ENCODE assay signal across 30 mouse cellular contexts in genomic region chr1:151819190-151819589, GRCm38 (mm10).
A peak's percentile ranks its signal among the peaks of the same experiment; 100 is the strongest.
DNase-seq lines count a peak whose midpoint lies in the region; ATAC-seq and TF ChIP-seq lines count a peak whose summit lies in the region.
"Had no signal": no experiment of that assay in that cellular context is flagged by ENCODE, and none has a peak within 500 bp of the region (broad histone marks: within the 10 kb centered on the region; RNA-seq: fewer than 3 reads in every experiment).

No protein-coding gene starts in this region.

- no peak for ATAC-seq in lung, postnatal 0 days
- ATAC-seq in liver, postnatal 0 days = peak; percentile 52
- ATAC-seq in neutrophil, adult 5-6 weeks (ENCODE audit: extremely low read depth, insufficient number of reproducible peaks, low FRiP score, poor library complexity, severe bottlenecking) = peak; percentile 61
- ATAC-seq: forebrain, embryonic 13.5 days; hindbrain, postnatal 0 days; intestine, embryonic 16.5 days; midbrain, embryonic 13.5 days had no signal

- no peak for TF ChIP-seq EP300 in lung, postnatal 0 days (IDR thresholded peaks at IDR 0.05)
- TF ChIP-seq EP300 in liver, postnatal 0 days (IDR thresholded peaks at IDR 0.05; ENCODE audit: low read depth) = no peak

- no peak overlapping the region for H3K9ac ChIP-seq in lung, postnatal 0 days (replicated peaks; ENCODE audit: low read depth)
- no peak overlapping the region for H3K9ac ChIP-seq in liver, postnatal 0 days (replicated peaks)
- H3K9ac ChIP-seq: forebrain, embryonic 13.5 days; heart, embryonic 15.5 days; hindbrain, embryonic 12.5 days; limb, embryonic 15.5 days; lung, embryonic 15.5 days; midbrain, embryonic 13.5 days had no signal

- H3K9me3 ChIP-seq in lung, postnatal 0 days (ENCODE audit: low read length) = no peaks in the 10 kb centered on the region
- no peaks in the 10 kb centered on the region for H3K9me3 ChIP-seq in liver, postnatal 0 days (ENCODE audit: low read length)
- H3K9me3 ChIP-seq: forebrain, embryonic 13.5 days; heart, embryonic 10.5 days; heart, embryonic 15.5 days; hindbrain, embryonic 12.5 days; limb, embryonic 10.5 days; limb, embryonic 15.5 days; lung, embryonic 15.5 days; midbrain, embryonic 13.5 days had no signal

- H3K4me2 ChIP-seq in lung, postnatal 0 days (replicated peaks; ENCODE audit: low read depth, low read length) = no peak overlapping the region
- no peak overlapping the region for H3K4me2 ChIP-seq in liver, postnatal 0 days (ENCODE audit: low read depth, low read length)
- H3K4me2 ChIP-seq: forebrain, embryonic 13.5 days; heart, embryonic 15.5 days; hindbrain, embryonic 12.5 days; limb, embryonic 15.5 days; lung, embryonic 15.5 days; midbrain, embryonic 13.5 days had no signal

- peaks cover 15% of the 10 kb centered on the region for H3K36me3 ChIP-seq in lung, postnatal 0 days (ENCODE audit: insufficient read depth, low read length)
- peaks cover 25% of the 10 kb centered on the region for H3K36me3 ChIP-seq in liver, postnatal 0 days (replicated peaks; ENCODE audit: insufficient read depth, low read length)
- peaks cover 25% of the 10 kb centered on the region for H3K36me3 ChIP-seq in thymus, adult 2 months (ENCODE audit: control insufficient read depth, insufficient read depth, low read length)

- no peaks in the 10 kb centered on the region for H3K4me1 ChIP-seq in lung, postnatal 0 days (ENCODE audit: insufficient read depth, low read depth, low read length)
- H3K4me1 ChIP-seq in bone marrow, adult 2 months (ENCODE audit: control insufficient read depth, insufficient read depth, low read length) = peaks cover 3% of the 10 kb centered on the region; the same call in 1 of the 2 replicates
- no peaks in the 10 kb centered on the region for H3K4me1 ChIP-seq in liver, postnatal 0 days (ENCODE audit: insufficient read depth)
- no peaks in the 10 kb centered on the region for H3K4me1 ChIP-seq in thymus, adult 2 months (replicated peaks; ENCODE audit: control insufficient read depth, insufficient read depth, low read length)
- H3K4me1 ChIP-seq: forebrain, embryonic 13.5 days; heart, embryonic 10.5 days; heart, embryonic 15.5 days; hindbrain, embryonic 12.5 days; limb, embryonic 10.5 days; limb, embryonic 15.5 days; midbrain, embryonic 13.5 days had no signal

- peak; percentile 24 for DNase-seq in lung, postnatal 0 days (ENCODE audit: low spot score)
- no peak for DNase-seq in lung, postnatal 10 days
- DNase-seq in liver, postnatal 0 days = no peak
- DNase-seq in thymus, postnatal 0 days (ENCODE audit: low spot score) = no peak
- DNase-seq in thymus, adult 2 months = no peak
- DNase-seq: adrenal gland, adult 2 months; adrenal gland, postnatal 36 days; B cell, adult 2 months; cerebellum, adult 8-10 months; cerebellum, postnatal 25 days; gastrocnemius, postnatal 14 days; heart, adult 11 months; kidney, adult 8-10 months; kidney, postnatal 4 days; retina, postnatal 1 day; right cerebral cortex, postnatal 14 days; thymus, postnatal 36 days had no signal

- TF ChIP-seq POLR2A in bone marrow, adult 2 months (IDR thresholded peaks at IDR 0.05; ENCODE audit: borderline replicate concordance, control insufficient read depth, low read depth, low read length) = no peak
- TF ChIP-seq POLR2A in thymus, adult 2 months (IDR thresholded peaks at IDR 0.05; ENCODE audit: control insufficient read depth, extremely low read depth, insufficient read depth, low read length, poor library complexity) = no peak

- WGBS in lung, postnatal 0 days = 87% methylated on average over 7 of the region's 7 CpGs
- WGBS in bone marrow, adult 2 months = 40% methylated on average over 7 of the region's 7 CpGs
- WGBS in liver, postnatal 0 days (ENCODE audit: insufficient replicate concordance) = 72% methylated on average over 7 of the region's 7 CpGs
- 89% methylated on average over 7 of the region's 7 CpGs for WGBS in thymus, adult 2 months

- H3K27me3 ChIP-seq in lung, postnatal 0 days (replicated peaks; ENCODE audit: insufficient read depth, low read length) = no peaks in the 10 kb centered on the region
- no peaks in the 10 kb centered on the region for H3K27me3 ChIP-seq in liver, postnatal 0 days (ENCODE audit: insufficient read depth, low read length)
- no peaks in the 10 kb centered on the region for H3K27me3 ChIP-seq in thymus, adult 2 months (ENCODE audit: control insufficient read depth, insufficient read depth, low read length)
- H3K27me3 ChIP-seq: forebrain, embryonic 13.5 days; heart, embryonic 15.5 days; hindbrain, embryonic 12.5 days; limb, embryonic 15.5 days; lung, embryonic 15.5 days; midbrain, embryonic 13.5 days had no signal

- H3K27ac ChIP-seq in lung, postnatal 0 days (ENCODE audit: low read length) = no peak overlapping the region
- peak overlapping the region; percentile 53; the same call in 1 of the 2 replicates for H3K27ac ChIP-seq in bone marrow, adult 2 months (ENCODE audit: control insufficient read depth, insufficient read depth, low read depth, low read length, poor library complexity)
- H3K27ac ChIP-seq in liver, postnatal 0 days (ENCODE audit: low read depth) = no peak overlapping the region
- no peak overlapping the region for H3K27ac ChIP-seq in thymus, adult 2 months (ENCODE audit: control insufficient read depth, insufficient read depth, low read length)
- H3K27ac ChIP-seq: forebrain, embryonic 13.5 days; heart, embryonic 10.5 days; heart, embryonic 15.5 days; hindbrain, embryonic 12.5 days; hindbrain, postnatal 0 days; kidney, postnatal 0 days; limb, embryonic 10.5 days; limb, embryonic 15.5 days; lung, embryonic 15.5 days; midbrain, embryonic 13.5 days had no signal

- no peak for TF ChIP-seq CTCF in lung, postnatal 0 days (IDR thresholded peaks at IDR 0.05)
- no peak for TF ChIP-seq CTCF in bone marrow, adult 2 months (IDR thresholded peaks at IDR 0.05; ENCODE audit: control insufficient read depth, insufficient read depth, low read length)
- no peak for TF ChIP-seq CTCF in liver, postnatal 0 days (IDR thresholded peaks at IDR 0.05; ENCODE audit: low read depth)
- no peak for TF ChIP-seq CTCF in thymus, adult 2 months (IDR thresholded peaks at IDR 0.05; ENCODE audit: borderline replicate concordance, control insufficient read depth, extremely low read depth, insufficient read depth, low read length, poor library complexity)

- no peak overlapping the region for H3K4me3 ChIP-seq in lung, postnatal 0 days (ENCODE audit: low read depth, low read length)
- no peak overlapping the region for H3K4me3 ChIP-seq in bone marrow, adult 2 months (replicated peaks; ENCODE audit: control insufficient read depth, low read depth, low read length)
- H3K4me3 ChIP-seq in liver, postnatal 0 days (ENCODE audit: low read depth, low read length) = no peak overlapping the region
- no peak overlapping the region for H3K4me3 ChIP-seq in thymus, adult 2 months (ENCODE audit: control insufficient read depth, insufficient read depth, low read length)
- H3K4me3 ChIP-seq: forebrain, embryonic 13.5 days; heart, embryonic 10.5 days; heart, embryonic 15.5 days; hindbrain, embryonic 12.5 days; limb, embryonic 10.5 days; limb, embryonic 15.5 days; lung, embryonic 15.5 days; midbrain, embryonic 13.5 days had no signal
